Mouse (Mus musculus) cortical plate, adult 2 months (tissue): ENCODE measurements at regions not wholly inside any gene's neighbourhood (a gene's known extent, or its start where the extent isn't known, plus 50 kb on each side); places are given as distances from the start of the nearest gene placed in this dataset.

Source experiments
- H3K27ac ChIP-seq: fragments of 200-500 bp; 2 replicates; pipeline ENCODE4 v1.5.1; 2012; ENCODE audit warnings: low read length, control low read depth, inconsistent platforms; ENCODE audit not compliant: insufficient read depth
- H3K4me1 ChIP-seq: fragments of 200-500 bp; 2 replicates; pipeline ENCODE4 v1.6.1; 2011; ENCODE audit warnings: low read length; ENCODE audit not compliant: control insufficient read depth, insufficient read depth
- H3K4me3 ChIP-seq: fragments of 200-500 bp; 2 replicates; pipeline ENCODE4 v1.5.1; 2011; ENCODE audit warnings: mild to moderate bottlenecking, low read length, control low read depth; ENCODE audit not compliant: insufficient read depth
- CTCF ChIP-seq: fragments of 200-500 bp; IDR thresholded peaks from 2 replicates; pipeline ENCODE4 v1.5.1; 2011; ENCODE audit warnings: mild to moderate bottlenecking, control low read depth, low read length; ENCODE audit not compliant: insufficient read depth; ENCODE audit errors: extremely low read depth
- POLR2A ChIP-seq: fragments of 200-500 bp; IDR thresholded peaks from 2 replicates; pipeline ENCODE4 v1.6.1; 2011; ENCODE audit warnings: mild to moderate bottlenecking, low read length, control low read depth; ENCODE audit not compliant: insufficient read depth; ENCODE audit errors: extremely low read depth

- H3K4me3 ChIP-seq = no peak overlapping the region
- no peak for TF ChIP-seq POLR2A
- TF ChIP-seq CTCF = no peak
- H3K27ac ChIP-seq = no peak overlapping the region
- no peaks in the 10 kb centered on the region for H3K4me1 ChIP-seq
These were observed 182.0 kb downstream of the Tm2d1 start for GRCm38 (mm10) chr4:98201102-98201501.

- TF ChIP-seq POLR2A (no peak), CTCF (no peak)
- H3K4me3 ChIP-seq = no peak overlapping the region
- no peak overlapping the region for H3K27ac ChIP-seq
- H3K4me1 ChIP-seq = no peaks in the 10 kb centered on the region
These were observed 182.4 kb downstream of the Tm2d1 start for GRCm38 (mm10) chr4:98200701-98201100.

- no peak for TF ChIP-seq CTCF
- TF ChIP-seq POLR2A = no peak
- Histone ChIP-seq H3K27ac (no peak overlapping the region), H3K4me1 (no peaks in the 10 kb centered on the region), H3K4me3 (no peak overlapping the region)
These were observed 192.8 kb downstream of the Tm2d1 start for GRCm38 (mm10) chr4:98190318-98190717.

- Histone ChIP-seq H3K27ac (no peak overlapping the region), H3K4me3 (no peak overlapping the region), H3K4me1 (no peaks in the 10 kb centered on the region)
- TF ChIP-seq CTCF (no peak), POLR2A (no peak)
These were observed 193.2 kb downstream of the Tm2d1 start for GRCm38 (mm10) chr4:98189894-98190293.

GRCm38 (mm10) chr4:98188944-98189343 lies 194.2 kb downstream of the Tm2d1 start:
- no peaks in the 10 kb centered on the region for H3K4me1 ChIP-seq
- no peak overlapping the region for H3K4me3 ChIP-seq
- TF ChIP-seq POLR2A = no peak
- no peak for TF ChIP-seq CTCF
- no peak overlapping the region for H3K27ac ChIP-seq

GRCm38 (mm10) chr4:98187038-98187437 lies 196.1 kb downstream of the Tm2d1 start:
- no peaks in the 10 kb centered on the region for H3K4me1 ChIP-seq
- no peak overlapping the region for H3K4me3 ChIP-seq
- TF ChIP-seq POLR2A (no peak), CTCF (no peak)
- no peak overlapping the region for H3K27ac ChIP-seq

GRCm38 (mm10) chr4:98182053-98182355 lies 201.1 kb downstream of the Tm2d1 start:
- Histone ChIP-seq H3K27ac (no peak overlapping the region), H3K4me1 (no peaks in the 10 kb centered on the region), H3K4me3 (no peak overlapping the region)
- no peak for TF ChIP-seq CTCF
- no peak for TF ChIP-seq POLR2A

GRCm38 (mm10) chr4:98181185-98182052 lies 201.7 kb downstream of the Tm2d1 start:
- TF ChIP-seq POLR2A (no peak), CTCF (no peak)
- H3K4me3 ChIP-seq = no peak overlapping the region
- H3K27ac ChIP-seq = no peak overlapping the region
- H3K4me1 ChIP-seq = no peaks in the 10 kb centered on the region

- no peak overlapping the region for H3K27ac ChIP-seq
- H3K4me3 ChIP-seq = no peak overlapping the region
- no peaks in the 10 kb centered on the region for H3K4me1 ChIP-seq
- TF ChIP-seq POLR2A (no peak), CTCF (no peak)
These were observed 202.8 kb downstream of the Tm2d1 start for GRCm38 (mm10) chr4:98180336-98180735.
